Mouse (Mus musculus) forebrain, embryonic 10.5 days (tissue): ENCODE measurements at regions not wholly inside any gene's neighbourhood (a gene's known extent, or its start where the extent isn't known, plus 50 kb on each side); places are given as distances from the start of the nearest gene placed in this dataset.
A peak's percentile ranks its signal among the peaks of the same experiment; 100 is the strongest.

Experiments
- DNase-seq: peaks from one replicate; pipeline ENCODE4 v3.0.0-alpha.2; 2017; ENCODE audit warnings: low spot score; ENCODE audit errors: extremely low spot score
- H3K27ac ChIP-seq: fragments of 300-500 bp; sonication (generic); 2 replicates; pipeline ENCODE4 v1.5.1; 2016; ENCODE audit warnings: mild to moderate bottlenecking
- H3K27me3 ChIP-seq: fragments of 300-500 bp; sonication (generic); 2 replicates; pipeline ENCODE4 v1.6.1; 2016; ENCODE audit warnings: mild to moderate bottlenecking; ENCODE audit not compliant: poor library complexity, severe bottlenecking
- H3K36me3 ChIP-seq: fragments of 300-500 bp; sonication (generic); replicated peaks from 2 replicates; pipeline ENCODE4 v1.6.1; 2016; ENCODE audit warnings: mild to moderate bottlenecking, moderate library complexity
- H3K4me1 ChIP-seq: fragments of 300-500 bp; sonication (generic); 2 replicates; pipeline ENCODE4 v1.6.1; 2016
- H3K4me3 ChIP-seq: fragments of 300-500 bp; sonication (generic); 2 replicates; pipeline ENCODE4 v1.5.1; 2016; ENCODE audit warnings: mild to moderate bottlenecking, moderate library complexity
- H3K9me3 ChIP-seq: fragments of 300-500 bp; sonication (generic); 2 replicates; pipeline ENCODE4 v1.6.1; 2016; ENCODE audit warnings: mild to moderate bottlenecking, moderate library complexity
- WGBS: fragments of 180-500 bp; shearing (Covaris S2); methylation state at CpG from one replicate; pipeline ENCODE4 v1.1.7; 2016; 5-methylcytosine and 5-hydroxymethylcytosine counted together

GRCm38 (mm10) chr6:91573487-91573886, 57.8 kb downstream of the Lsm3 start:
- H3K4me1 ChIP-seq: no peaks in the 10 kb centered on the region; the same call in 1 of the 2 replicates
- WGBS: 91% methylated on average over 8 of the region's 8 CpGs
- no peak overlapping the region for H3K27ac ChIP-seq
- no peak overlapping the region for H3K4me3 ChIP-seq
- no peaks in the 10 kb centered on the region for H3K9me3 ChIP-seq
- H3K36me3 ChIP-seq: no peaks in the 10 kb centered on the region
- no peak for DNase-seq
- H3K27me3 ChIP-seq: no peaks in the 10 kb centered on the region

- H3K9me3 ChIP-seq: no peaks in the 10 kb centered on the region
- no peaks in the 10 kb centered on the region for H3K36me3 ChIP-seq
- H3K4me3 ChIP-seq: no peak overlapping the region
- H3K4me1 ChIP-seq: no peaks in the 10 kb centered on the region; the same call in 1 of the 2 replicates
- H3K27ac ChIP-seq: no peak overlapping the region
- H3K27me3 ChIP-seq: no peaks in the 10 kb centered on the region
- DNase-seq: no peak
- 90% methylated on average over 10 of the region's 10 CpGs for WGBS
Measured at GRCm38 (mm10) chr6:91574414-91574813, 58.7 kb downstream of the Lsm3 start.

- H3K27ac ChIP-seq: no peak overlapping the region
- no peaks in the 10 kb centered on the region for H3K36me3 ChIP-seq
- peak; percentile 74 for DNase-seq
- H3K4me1 ChIP-seq: no peaks in the 10 kb centered on the region
- H3K27me3 ChIP-seq: no peaks in the 10 kb centered on the region
- WGBS: 63% methylated on average over 4 of the region's 4 CpGs
- no peak overlapping the region for H3K4me3 ChIP-seq
- no peaks in the 10 kb centered on the region for H3K9me3 ChIP-seq
Measured at GRCm38 (mm10) chr6:91575662-91576364, 60.1 kb downstream of the Lsm3 start.

GRCm38 (mm10) chr6:91576906-91577305, 61.2 kb downstream of the Lsm3 start:
- no peak for DNase-seq
- Histone ChIP-seq H3K9me3 (no peaks in the 10 kb centered on the region), H3K27me3 (no peaks in the 10 kb centered on the region), H3K27ac (no peak overlapping the region), H3K36me3 (no peaks in the 10 kb centered on the region), H3K4me1 (no peaks in the 10 kb centered on the region), H3K4me3 (no peak overlapping the region)
- 56% methylated on average over 15 of the region's 15 CpGs for WGBS

- 90% methylated on average over 10 of the region's 10 CpGs for WGBS
- no peaks in the 10 kb centered on the region for H3K27me3 ChIP-seq
- no peaks in the 10 kb centered on the region for H3K9me3 ChIP-seq
- H3K4me3 ChIP-seq: no peak overlapping the region
- DNase-seq: no peak
- H3K27ac ChIP-seq: no peak overlapping the region
- no peaks in the 10 kb centered on the region for H3K4me1 ChIP-seq
- H3K36me3 ChIP-seq: no peaks in the 10 kb centered on the region
Measured at GRCm38 (mm10) chr6:91579666-91580065, 63.9 kb downstream of the Lsm3 start.

GRCm38 (mm10) chr6:91580607-91581006, 64.9 kb downstream of the Lsm3 start:
- 88% methylated on average over 6 of the region's 6 CpGs for WGBS
- H3K27ac ChIP-seq: no peak overlapping the region
- peaks cover 2% of the 10 kb centered on the region; the same call in 1 of the 2 replicates for H3K4me1 ChIP-seq
- H3K9me3 ChIP-seq: no peaks in the 10 kb centered on the region
- no peak for DNase-seq
- H3K4me3 ChIP-seq: no peak overlapping the region
- no peaks in the 10 kb centered on the region for H3K27me3 ChIP-seq
- no peaks in the 10 kb centered on the region for H3K36me3 ChIP-seq

- Histone ChIP-seq H3K36me3 (no peaks in the 10 kb centered on the region), H3K9me3 (no peaks in the 10 kb centered on the region), H3K27me3 (no peaks in the 10 kb centered on the region), H3K4me3 (no peak overlapping the region), H3K4me1 (peaks cover 9% of the 10 kb centered on the region), H3K27ac (no peak overlapping the region)
- DNase-seq: no peak
- 92% methylated on average over 5 of the region's 5 CpGs for WGBS
Measured at GRCm38 (mm10) chr6:91582338-91582737, 66.6 kb downstream of the Lsm3 start.

- no peaks in the 10 kb centered on the region for H3K9me3 ChIP-seq
- H3K4me1 ChIP-seq: peaks cover 9% of the 10 kb centered on the region
- no peak overlapping the region for H3K4me3 ChIP-seq
- no peaks in the 10 kb centered on the region for H3K27me3 ChIP-seq
- H3K27ac ChIP-seq: no peak overlapping the region
- DNase-seq: no peak
- H3K36me3 ChIP-seq: no peaks in the 10 kb centered on the region
- 92% methylated on average over 5 of the region's 5 CpGs for WGBS
Measured at GRCm38 (mm10) chr6:91583346-91583745, 67.6 kb downstream of the Lsm3 start.

- 82% methylated on average over 3 of the region's 3 CpGs for WGBS
Measured at GRCm38 (mm10) chr6:91585543-91585942, 69.8 kb downstream of the Lsm3 start.

GRCm38 (mm10) chr6:91589181-91589580, 73.5 kb downstream of the Lsm3 start:
- WGBS: 84% methylated on average over 4 of the region's 4 CpGs
- H3K27ac ChIP-seq: no peak overlapping the region
- no peaks in the 10 kb centered on the region for H3K27me3 ChIP-seq
- DNase-seq: no peak
- H3K4me3 ChIP-seq: no peak overlapping the region
- H3K36me3 ChIP-seq: no peaks in the 10 kb centered on the region
- no peaks in the 10 kb centered on the region for H3K9me3 ChIP-seq
- H3K4me1 ChIP-seq: peaks cover 21% of the 10 kb centered on the region

More at GRCm38 (mm10) chr6:91585543-91585942, 69.8 kb downstream of the Lsm3 start:
- Histone ChIP-seq H3K36me3 (no peaks in the 10 kb centered on the region), H3K27ac (no peak overlapping the region), H3K27me3 (no peaks in the 10 kb centered on the region), H3K4me1 (peaks cover 11% of the 10 kb centered on the region), H3K9me3 (no peaks in the 10 kb centered on the region), H3K4me3 (no peak overlapping the region)
- no peak for DNase-seq

GRCm38 (mm10) chr6:91590395-91590794, 74.7 kb downstream of the Lsm3 start:
- no peak for DNase-seq
- Histone ChIP-seq H3K27ac (no peak overlapping the region), H3K36me3 (no peaks in the 10 kb centered on the region), H3K9me3 (no peaks in the 10 kb centered on the region), H3K4me3 (no peak overlapping the region), H3K27me3 (no peaks in the 10 kb centered on the region), H3K4me1 (peaks cover 21% of the 10 kb centered on the region)
- 73% methylated on average over 6 of the region's 6 CpGs for WGBS

- Histone ChIP-seq H3K36me3 (no peaks in the 10 kb centered on the region), H3K4me3 (no peak overlapping the region), H3K4me1 (peaks cover 15% of the 10 kb centered on the region), H3K9me3 (no peaks in the 10 kb centered on the region), H3K27ac (peak overlapping the region; percentile 54), H3K27me3 (no peaks in the 10 kb centered on the region)
- WGBS: 53% methylated on average over 8 of the region's 8 CpGs
- DNase-seq: no peak
Measured at GRCm38 (mm10) chr6:91590806-91591571, 75.3 kb downstream of the Lsm3 start.

- Histone ChIP-seq H3K27ac (no peak overlapping the region), H3K9me3 (no peaks in the 10 kb centered on the region), H3K4me1 (peaks cover 12% of the 10 kb centered on the region), H3K36me3 (no peaks in the 10 kb centered on the region), H3K27me3 (no peaks in the 10 kb centered on the region), H3K4me3 (no peak overlapping the region)
- no peak for DNase-seq
- WGBS: 82% methylated on average over 2 of the region's 2 CpGs
Measured at GRCm38 (mm10) chr6:91592651-91593050, 76.9 kb downstream of the Lsm3 start.
